Mouse (Mus musculus) erythroblast, embryonic 14.5 days (primary cell): ENCODE measurements around the gene Cit.

Experiments
- GATA1 ChIP-seq: IDR thresholded peaks from 2 replicates; pipeline ENCODE4 v1.6.1; 2012; ENCODE audit warnings: low read length, inconsistent platforms, mixed read lengths
- TAL1 ChIP-seq: IDR thresholded peaks from 3 replicates; pipeline ENCODE4 v1.6.1; 2012; ENCODE audit warnings: low read length, inconsistent platforms, mixed read lengths

GRCm38 (mm10) chr5:115832754-115833153 lies 12.3 kb upstream of the Cit start:
- TF ChIP-seq GATA1 (no peak), TAL1 (no peak)
